Mouse (Mus musculus) macrophage (primary cell): ENCODE data around the gene Mapk13. TPM values are rescaled to one million over a fixed set of nuclear protein-coding genes. Genes with fewer than 3 reads are reported as not detected.
A peak's percentile ranks its signal among the peaks of the same experiment; 100 is the strongest.
"Not testable (repeated sequence)": the region's sequence is repeated elsewhere in the genome, so short reads cannot be mapped to it uniquely, and the experiment has no call there.

ENCODE experiments used
- H3K27ac ChIP-seq: fragments of 350-480 bp; formaldehyde crosslinking; 2 replicates; pipeline ENCODE4 v1.9.0; 2021
- H3K36me3 ChIP-seq: fragments of 350-480 bp; formaldehyde crosslinking; 2 replicates; pipeline ENCODE4 v1.9.0; 2021; ENCODE audit errors: inconsistent target
- H3K4me3 ChIP-seq: fragments of 350-480 bp; formaldehyde crosslinking; 2 replicates; pipeline ENCODE4 v1.9.0; 2021; ENCODE audit errors: inconsistent target
- H3K79me2 ChIP-seq: fragments of 350-480 bp; formaldehyde crosslinking; 2 replicates; pipeline ENCODE4 v1.9.0; 2021; ENCODE audit errors: inconsistent target
- WGBS: methylation state at CpG from one replicate; pipeline ENCODE4 v1.1.7; 2026; ENCODE audit warnings: inconsistent platforms; ENCODE audit not compliant: missing documents; 5-methylcytosine and 5-hydroxymethylcytosine counted together
- polyA plus RNA-seq: library from polyadenylated mRNA; stranded (reverse); fragments of 250-400 nt; gene quantifications from 3 replicates; pipeline ENCODE4 v1.2.4, GENCODE M21; 2018; ENCODE audit warnings: inconsistent platforms
- total RNA-seq, 78 experiments: library from RNA; depleted of rRNA; stranded (reverse); fragments of 250-400 nt; gene quantifications; 1 replicate in 9 of 78; 2 replicates in 24 of 78; 3 replicates in 43 of 78; 4 replicates in 2 of 78; pipeline ENCODE4 v1.2.4; 2018; ENCODE audit warnings: inconsistent platforms in 56 of 78

Mapk13 gene
- 1 to 10 TPM in 2 of 26 experiments, under 1 TPM in 3, not detected in 21; 0.25 to 2.8 (median 0.83) TPM for total RNA-seq (2018; cell fraction: chromatin; rRNA removed)
- under 1 TPM in 11 of 26 experiments, not detected in 15; 0.05 to 0.33 (median 0.18) TPM for total RNA-seq (2018; cell fraction: cytosol; rRNA removed)
- total RNA-seq (2018; cell fraction: nucleus; rRNA removed), result under 1 TPM in 2 of 26 experiments, not detected in 24; 0.42 to 0.84 TPM
- polyA plus RNA-seq, result 0.19 TPM in 1 of 3 replicates, not detected in the others

- Histone ChIP-seq H3K79me2 (no peaks in the 10 kb centered on the region), H3K27ac (no peak within 1 kb of the TSS), H3K4me3 (no peak within 1 kb of the TSS), H3K36me3 (no peaks in the 10 kb centered on the region)
- WGBS, result 9% methylated on average over 36 of the region's 58 CpGs
These were observed at the start of gene Mapk13 for GRCm38 (mm10) chr17:28769121-28769874. TSS of gene Mapk13 (plus strand) at chr17:28769297.

DNA sequence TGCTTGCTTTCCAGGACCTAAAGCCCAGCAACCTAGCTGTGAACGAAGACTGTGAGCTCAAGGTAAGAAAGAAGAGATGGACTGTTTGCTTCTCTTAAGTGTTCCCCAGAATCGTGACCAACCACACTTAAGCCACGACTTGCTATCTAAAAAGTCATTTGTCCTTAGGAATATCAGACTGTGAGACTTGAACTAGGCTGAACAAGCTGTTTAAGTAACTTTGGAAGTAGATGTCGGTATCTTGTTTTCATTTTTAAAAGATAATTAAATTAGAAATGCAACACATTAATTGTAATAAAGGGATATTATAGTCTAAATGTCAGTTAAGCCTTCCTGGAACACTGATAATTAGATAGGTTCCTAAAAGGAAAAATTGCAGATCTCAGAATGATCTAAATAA, 43.3 kb upstream of the Mapk13 start, which contains the start of gene AC170998.1:
Gene AC170998.1 (plus strand): TSS at position 301 of the 400 bp plus-strand sequence.
- 89% methylated on average over 4 of the region's 4 CpGs for WGBS
- Histone ChIP-seq H3K4me3 (no peak within 1 kb of the TSS), H3K27ac (no peak within 1 kb of the TSS), H3K36me3 (peaks cover 62% of the 10 kb centered on the region), H3K79me2 (peaks cover 76% of the 10 kb centered on the region)

DNA sequence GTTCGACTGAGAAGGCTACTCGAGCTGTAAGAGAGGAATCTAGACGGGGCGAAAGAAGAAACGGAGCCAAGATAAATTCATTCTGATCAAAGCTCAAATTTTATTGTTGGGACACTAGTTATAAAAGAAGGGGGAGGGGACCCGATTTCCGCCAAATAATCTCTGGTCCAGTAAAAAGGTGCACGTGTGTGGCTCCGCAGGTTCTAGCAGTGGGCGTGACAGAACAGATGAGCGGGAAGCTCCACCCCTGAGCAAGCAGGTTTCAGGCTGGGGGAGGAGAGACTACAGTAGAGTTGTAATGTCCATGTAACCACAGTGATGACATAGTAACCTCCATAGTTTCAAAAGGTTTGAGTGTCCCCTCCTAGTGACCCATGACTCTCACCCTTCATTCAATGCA, 41.6 kb upstream of the Mapk13 start:
- Histone ChIP-seq H3K79me2 (peaks cover 74% of the 10 kb centered on the region), H3K36me3 (peaks cover 77% of the 10 kb centered on the region)
- H3K4me3 ChIP-seq, H3K27ac ChIP-seq: not testable (repeated sequence)
- 92% methylated on average over 11 of the region's 11 CpGs for WGBS

- Histone ChIP-seq H3K36me3 (peaks cover 32% of the 10 kb centered on the region), H3K79me2 (peaks cover 43% of the 10 kb centered on the region; the same call in 1 of the 2 replicates), H3K4me3 (no peak overlapping the region), H3K27ac (peak overlapping the region; percentile 84)
- WGBS, result 27% methylated on average over 6 of the region's 6 CpGs
These were observed 33.6 kb upstream of the Mapk13 start for GRCm38 (mm10) chr17:28735317-28736105.

DNA sequence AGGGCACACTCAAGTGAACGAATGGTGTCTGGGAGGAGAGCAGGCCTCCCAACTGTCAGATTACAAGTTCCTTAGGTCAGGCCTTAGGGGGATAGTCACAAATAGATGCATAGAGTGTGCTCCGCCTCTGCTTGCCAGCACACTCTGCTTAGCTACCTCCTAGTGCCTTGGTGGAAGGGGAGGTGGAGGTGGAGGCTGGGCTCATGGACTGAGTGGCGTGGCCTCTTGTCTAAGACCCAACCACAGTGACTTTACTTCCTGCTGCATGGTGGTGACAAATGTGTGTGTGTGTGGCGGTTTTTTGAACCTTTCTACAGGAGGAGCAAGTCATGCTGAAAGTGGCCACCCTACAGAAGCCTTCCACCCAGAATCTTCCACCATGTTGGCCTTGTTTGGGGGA, 32.6 kb upstream of the Mapk13 start:
- Histone ChIP-seq H3K27ac (peak overlapping the region; percentile 84), H3K36me3 (peaks cover 31% of the 10 kb centered on the region), H3K79me2 (peaks cover 33% of the 10 kb centered on the region; the same call in 1 of the 2 replicates), H3K4me3 (no peak overlapping the region)
- 12% methylated on average over 4 of the region's 4 CpGs for WGBS

GRCm38 (mm10) chr17:28737973-28738372, 31.1 kb upstream of the Mapk13 start:
- 5% methylated on average over 4 of the region's 4 CpGs for WGBS
- peaks cover 21% of the 10 kb centered on the region; the same call in 1 of the 2 replicates for H3K79me2 ChIP-seq
- peak overlapping the region; percentile 84 for H3K27ac ChIP-seq
- peaks cover 33% of the 10 kb centered on the region for H3K36me3 ChIP-seq
- H3K4me3 ChIP-seq, result no peak overlapping the region

GRCm38 (mm10) chr17:28739244-28739643, 29.9 kb upstream of the Mapk13 start:
- peaks cover 21% of the 10 kb centered on the region; the same call in 1 of the 2 replicates for H3K79me2 ChIP-seq
- H3K27ac ChIP-seq, result no peak overlapping the region
- WGBS, result 96% methylated on average over 6 of the region's 6 CpGs
- peaks cover 44% of the 10 kb centered on the region for H3K36me3 ChIP-seq
- H3K4me3 ChIP-seq, result no peak overlapping the region

GRCm38 (mm10) chr17:28743145-28743866, 25.8 kb upstream of the Mapk13 start:
- peaks cover 82% of the 10 kb centered on the region for H3K36me3 ChIP-seq
- no peak overlapping the region for H3K4me3 ChIP-seq
- H3K27ac ChIP-seq, result no peak overlapping the region
- WGBS, result 93% methylated on average over 10 of the region's 11 CpGs
- H3K79me2 ChIP-seq, result peaks cover 13% of the 10 kb centered on the region; the same call in 1 of the 2 replicates

DNA sequence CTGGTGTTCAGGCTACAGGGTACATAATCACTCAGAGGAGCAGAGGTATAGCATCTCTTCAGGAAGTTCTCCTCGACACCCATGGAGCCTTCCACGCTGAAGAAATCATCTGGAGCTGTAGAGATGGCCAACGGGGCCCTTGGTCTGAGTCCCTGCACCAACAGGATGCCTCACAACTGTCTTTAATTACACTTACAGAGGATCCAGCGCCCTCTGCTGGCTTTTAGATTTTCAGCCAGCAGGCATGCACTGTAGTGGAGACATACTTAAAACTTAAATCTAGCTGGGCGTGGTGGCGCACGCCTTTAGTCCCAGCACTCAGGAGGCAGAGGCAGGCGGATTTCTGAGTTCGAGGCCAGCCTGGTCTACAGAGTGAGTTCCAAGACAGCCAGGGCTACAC, 25.2 kb upstream of the Mapk13 start:
- H3K79me2 ChIP-seq, result peaks cover 8% of the 10 kb centered on the region; the same call in 1 of the 2 replicates
- H3K27ac ChIP-seq, result no peak overlapping the region

GRCm38 (mm10) chr17:28745773-28746172, 23.3 kb upstream of the Mapk13 start:
- Histone ChIP-seq H3K4me3 (no peak overlapping the region), H3K27ac (no peak overlapping the region), H3K36me3 (peaks cover 72% of the 10 kb centered on the region), H3K79me2 (no peaks in the 10 kb centered on the region; the same call in 1 of the 2 replicates)
- WGBS, result 95% methylated on average over 6 of the region's 6 CpGs

More for the DNA sequence above, 25.2 kb upstream of the Mapk13 start:
- Histone ChIP-seq H3K4me3 (no peak overlapping the region), H3K36me3 (peaks cover 82% of the 10 kb centered on the region)
- WGBS, result 93% methylated on average over 9 of the region's 9 CpGs

DNA sequence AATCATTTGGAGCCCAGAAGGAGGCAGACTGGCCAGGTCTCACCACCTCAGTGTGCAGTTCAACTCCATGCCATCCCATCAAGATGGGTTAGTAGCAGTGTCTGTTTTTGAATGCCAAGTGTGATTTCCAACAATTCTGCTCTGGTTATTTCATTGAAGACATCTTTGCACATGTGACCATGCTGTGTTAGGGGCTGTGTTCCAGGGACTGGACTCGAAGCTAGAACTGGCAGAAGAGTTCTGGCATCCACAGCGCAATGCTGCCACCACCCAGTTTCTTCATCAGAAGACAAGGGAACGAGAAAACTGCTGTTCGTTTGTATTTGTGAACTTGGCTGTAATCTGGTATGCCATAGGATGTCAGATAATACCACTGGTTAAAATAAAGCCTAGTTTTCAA, 21.1 kb upstream of the Mapk13 start:
- Histone ChIP-seq H3K4me3 (no peak overlapping the region), H3K36me3 (peaks cover 50% of the 10 kb centered on the region), H3K79me2 (no peaks in the 10 kb centered on the region), H3K27ac (no peak overlapping the region)
- WGBS, result 84% methylated on average over 4 of the region's 4 CpGs

DNA sequence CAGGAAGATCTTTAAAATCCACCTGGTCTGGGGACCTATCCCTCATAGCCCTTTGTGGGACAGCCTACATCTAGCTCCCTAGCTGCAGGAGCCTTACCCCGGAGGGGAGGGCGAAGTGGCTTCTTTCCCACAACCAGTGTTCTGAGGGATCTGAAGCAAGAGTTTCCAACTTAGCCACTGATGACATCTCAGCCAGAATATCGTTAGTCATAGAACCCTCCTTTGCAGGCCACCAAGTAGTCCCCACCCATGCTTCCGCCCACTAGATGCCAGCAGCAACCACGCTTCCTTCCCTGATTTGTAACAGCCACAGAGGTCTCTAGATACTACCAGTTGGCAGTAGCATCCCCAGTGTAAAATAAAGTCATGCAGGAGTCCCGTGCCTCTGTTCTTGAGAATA, 18.5 kb upstream of the Mapk13 start:
- 3% methylated on average over 6 of the region's 6 CpGs for WGBS
- peaks cover 25% of the 10 kb centered on the region for H3K36me3 ChIP-seq
- no peak overlapping the region for H3K4me3 ChIP-seq
- no peaks in the 10 kb centered on the region for H3K79me2 ChIP-seq
- H3K27ac ChIP-seq, result peak overlapping the region; percentile 54

GRCm38 (mm10) chr17:28756447-28756846, 12.7 kb upstream of the Mapk13 start:
- WGBS, result 0% methylated on average over 5 of the region's 5 CpGs
- H3K4me3 ChIP-seq, result no peak overlapping the region
- peak overlapping the region; percentile 43 for H3K27ac ChIP-seq
- H3K79me2 ChIP-seq, result no peaks in the 10 kb centered on the region
- no peaks in the 10 kb centered on the region for H3K36me3 ChIP-seq

GRCm38 (mm10) chr17:28757470-28757869, 11.6 kb upstream of the Mapk13 start:
- 66% methylated on average over 2 of the region's 2 CpGs for WGBS
- Histone ChIP-seq H3K27ac (no peak overlapping the region), H3K4me3 (no peak overlapping the region), H3K79me2 (no peaks in the 10 kb centered on the region), H3K36me3 (no peaks in the 10 kb centered on the region)
